Mouse (Mus musculus) lung, embryonic 14.5 days (tissue): Measurements from ENCODE around the gene Baz1a. TPM values are rescaled to one million over a fixed set of nuclear protein-coding genes. Genes with fewer than 3 reads are reported as not detected.
"Not testable (repeated sequence)": the region's sequence is repeated elsewhere in the genome, so short reads cannot be mapped to it uniquely, and the experiment has no call there.

ENCODE experiments used
- ATAC-seq: fragments of 200-750 bp; cut with Nextera tagmentation; 2 replicates; pipeline ENCODE4 v1.8.0; 2017; ENCODE audit warnings: mild to moderate bottlenecking, moderate TSS enrichment, moderate library complexity; ENCODE audit not compliant: insufficient read depth
- DNase-seq: peaks from one replicate; pipeline ENCODE4 v3.0.0-alpha.2; 2015
- H3K27ac ChIP-seq: fragments of 300-500 bp; sonication (generic); 2 replicates; pipeline ENCODE4 v1.5.1; 2014; ENCODE audit warnings: low read depth, mild to moderate bottlenecking, moderate library complexity
- H3K27me3 ChIP-seq: fragments of 300-500 bp; sonication (generic); 2 replicates; pipeline ENCODE4 v1.6.1; 2014; ENCODE audit warnings: low read length, control low read depth; ENCODE audit not compliant: insufficient read depth
- H3K36me3 ChIP-seq: fragments of 300-500 bp; sonication (generic); 2 replicates; pipeline ENCODE4 v1.6.1; 2014; ENCODE audit warnings: control low read depth; ENCODE audit not compliant: insufficient read depth
- H3K4me1 ChIP-seq: fragments of 300-500 bp; sonication (generic); 2 replicates; pipeline ENCODE4 v1.6.1; 2014; ENCODE audit warnings: antibody characterized with exemption, control low read depth; ENCODE audit not compliant: insufficient read depth
- H3K4me2 ChIP-seq: fragments of 300-500 bp; sonication (generic); 2 replicates; pipeline ENCODE4 v1.6.1; 2014; ENCODE audit warnings: mild to moderate bottlenecking
- H3K4me3 ChIP-seq: fragments of 300-500 bp; sonication (generic); 2 replicates; pipeline ENCODE4 v1.5.1; 2014; ENCODE audit warnings: low read depth, low read length
- H3K9ac ChIP-seq: fragments of 300-500 bp; sonication (generic); 2 replicates; pipeline ENCODE4 v1.6.1; 2014
- H3K9me3 ChIP-seq: fragments of 300-500 bp; sonication (generic); 2 replicates; pipeline ENCODE4 v1.6.1; 2016; ENCODE audit warnings: low read depth, low read length, control low read depth
- CTCF ChIP-seq: IDR thresholded peaks from 2 replicates; pipeline ENCODE4 v1.5.1; 2016; ENCODE audit warnings: antibody characterized with exemption, low read depth
- WGBS: fragments of 180-500 bp; shearing (Covaris S2); extraction: QIAGEN DNeasy Blood & Tissue Kit; methylation state at CpG from one replicate; pipeline ENCODE4 v1.1.7; 2014; 5-methylcytosine and 5-hydroxymethylcytosine counted together
- polyA plus RNA-seq: library from polyadenylated mRNA; unstranded; fragments of >200 nt; fragmentation: Nextera tagmentation; extraction: Ambion mirVana; gene quantifications from 2 replicates; pipeline ENCODE4 v1.2.1, GENCODE M21; 2014

Baz1a gene
- polyA plus RNA-seq, 1 experiment from 2014 or later: 23.9 TPM

GRCm38 (mm10) chr12:54942586-54943157 is 71.5 kb downstream of the Baz1a start:
- ATAC-seq, DNase-seq, H3K4me3 ChIP-seq, H3K4me2 ChIP-seq, H3K9me3 ChIP-seq, H3K27ac ChIP-seq, H3K27me3 ChIP-seq, H3K9ac ChIP-seq, H3K4me1 ChIP-seq: not testable (repeated sequence)
- WGBS: 88% methylated on average over 6 of the region's 6 CpGs
- peaks cover 31% of the 10 kb centered on the region for H3K36me3 ChIP-seq
- TF ChIP-seq CTCF: 0 out of 2 replicates have a peak, but pooled peaks have one; percentile 3

GRCm38 (mm10) chr12:54937581-54938343 is 76.4 kb downstream of the Baz1a start:
- H3K27me3 ChIP-seq, H3K9ac ChIP-seq, H3K4me2 ChIP-seq, H3K9me3 ChIP-seq, H3K4me3 ChIP-seq, ATAC-seq, H3K4me1 ChIP-seq, H3K27ac ChIP-seq, DNase-seq: not testable (repeated sequence)
- peaks cover 33% of the 10 kb centered on the region for H3K36me3 ChIP-seq
- WGBS: 88% methylated on average over 5 of the region's 5 CpGs

DNA sequence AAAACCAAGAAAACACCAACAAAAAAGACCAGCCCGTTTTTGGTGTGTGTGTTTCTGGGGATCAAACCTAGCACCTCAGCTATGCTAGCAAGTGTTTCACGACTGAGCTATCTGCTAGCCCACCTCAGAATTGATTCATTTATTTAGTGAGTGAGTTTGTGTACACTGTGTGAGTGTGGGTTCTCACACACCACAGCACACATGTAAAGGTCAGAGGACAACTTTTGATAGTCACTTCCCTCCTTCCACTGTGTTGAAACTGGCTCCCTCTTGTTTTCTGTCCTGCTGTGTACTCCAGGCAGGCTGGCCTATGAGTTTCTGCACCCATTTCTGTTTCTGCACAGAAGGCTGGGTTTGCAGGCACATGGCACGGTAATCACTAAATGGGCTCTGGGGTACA is 103.8 kb downstream of the Baz1a start:
- Histone ChIP-seq H3K4me2 (no peak overlapping the region), H3K27ac (no peak overlapping the region), H3K4me3 (no peak overlapping the region), H3K27me3 (no peaks in the 10 kb centered on the region), H3K36me3 (peaks cover 58% of the 10 kb centered on the region), H3K9me3 (no peaks in the 10 kb centered on the region), H3K4me1 (no peaks in the 10 kb centered on the region), H3K9ac (no peak overlapping the region)
- DNase-seq (no peak), ATAC-seq (no peak)
- 86% methylated on average over 3 of the region's 3 CpGs for WGBS
- TF ChIP-seq CTCF: no peak

DNA sequence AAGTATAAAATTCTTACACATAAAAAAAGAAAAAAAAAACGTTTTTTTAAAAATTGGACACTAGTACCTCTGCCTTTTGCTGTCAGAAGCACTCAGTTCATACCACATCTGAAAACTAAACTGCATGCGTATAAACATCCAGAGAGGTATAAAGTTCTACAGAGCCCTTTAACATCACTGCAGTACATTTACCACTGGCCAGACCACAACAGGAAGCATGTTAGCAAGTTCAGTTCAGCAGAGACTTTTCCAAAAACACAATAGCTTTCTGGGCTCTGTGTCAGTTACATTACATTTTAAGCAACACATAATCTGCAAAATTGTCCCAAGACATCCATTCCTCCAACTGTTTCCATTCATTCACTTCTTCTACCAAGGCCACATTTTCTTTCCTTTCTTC is 121.6 kb downstream of the Baz1a start:
- not testable (repeated sequence) for H3K4me1 ChIP-seq, H3K9ac ChIP-seq, H3K4me3 ChIP-seq, H3K27ac ChIP-seq, DNase-seq, H3K27me3 ChIP-seq, H3K4me2 ChIP-seq, H3K9me3 ChIP-seq, ATAC-seq
- peaks cover 24% of the 10 kb centered on the region for H3K36me3 ChIP-seq
- WGBS: 35% methylated on average over 1 of the region's 2 CpGs

- no peak overlapping the region for H3K9ac ChIP-seq
- DNase-seq (no peak), ATAC-seq (no peak)
- WGBS: 91% methylated on average over 2 of the region's 2 CpGs
- no peak overlapping the region for H3K27ac ChIP-seq
- H3K4me1 ChIP-seq: no peaks in the 10 kb centered on the region
- H3K9me3 ChIP-seq: no peaks in the 10 kb centered on the region
- H3K36me3 ChIP-seq: peaks cover 9% of the 10 kb centered on the region; the same call in 1 of the 2 replicates
- no peak overlapping the region for H3K4me2 ChIP-seq
- H3K27me3 ChIP-seq: no peaks in the 10 kb centered on the region
- H3K4me3 ChIP-seq: no peak overlapping the region
- TF ChIP-seq CTCF: peak; percentile 23; the same call in 1 of the 2 replicates
These were observed 123.7 kb downstream of the Baz1a start for GRCm38 (mm10) chr12:54890426-54890825.

- no peaks in the 10 kb centered on the region for H3K36me3 ChIP-seq
- ATAC-seq (no peak), DNase-seq (no peak)
- H3K4me1 ChIP-seq: no peaks in the 10 kb centered on the region
- TF ChIP-seq CTCF: no peak
- no peaks in the 10 kb centered on the region for H3K9me3 ChIP-seq
- H3K27me3 ChIP-seq: no peaks in the 10 kb centered on the region
- 80% methylated on average over 4 of the region's 4 CpGs for WGBS
- H3K4me3 ChIP-seq: no peak overlapping the region
- no peak overlapping the region for H3K27ac ChIP-seq
- no peak overlapping the region for H3K4me2 ChIP-seq
- H3K9ac ChIP-seq: no peak overlapping the region
These were observed 126.5 kb downstream of the Baz1a start for GRCm38 (mm10) chr12:54887580-54888127.

GRCm38 (mm10) chr12:54879630-54880029 is 134.5 kb downstream of the Baz1a start:
- TF ChIP-seq CTCF: peak; percentile 82
- WGBS: 9% methylated on average over 6 of the region's 6 CpGs
- Histone ChIP-seq H3K27ac (no peak overlapping the region), H3K36me3 (no peaks in the 10 kb centered on the region), H3K9me3 (no peaks in the 10 kb centered on the region), H3K27me3 (no peaks in the 10 kb centered on the region), H3K4me1 (no peaks in the 10 kb centered on the region), H3K4me2 (no peak overlapping the region), H3K4me3 (no peak overlapping the region), H3K9ac (no peak overlapping the region)
- no peak for ATAC-seq
- DNase-seq: peak; percentile 87
